18 mouse cellular contexts compared by ENCODE assay signal in genomic region chr14:98172394-98172905, GRCm38 (mm10). TPM values are rescaled to one million over a fixed set of nuclear protein-coding genes. Genes with fewer than 3 reads are reported as not detected.
DNase-seq lines count a peak whose midpoint lies in the region; ATAC-seq lines count a peak whose summit lies in the region.
"Had no signal": no experiment of that assay in that cellular context is flagged by ENCODE, and none has a peak within 500 bp of the region (broad histone marks: within the 10 kb centered on the region; RNA-seq: fewer than 3 reads in every experiment).

No protein-coding gene starts in this region.

- ATAC-seq in heart, embryonic 15.5 days (replicated peaks; ENCODE audit: insufficient number of reproducible peaks, insufficient read depth, low FRiP score, low read depth): no peak
- ATAC-seq in forebrain, embryonic 15.5 days (replicated peaks): no peak
- ATAC-seq in midbrain, embryonic 11.5 days (ENCODE audit: low FRiP score): no peak
- ATAC-seq: intestine, embryonic 16.5 days; liver, embryonic 12.5 days; Patski had no signal

- H3K9me3 ChIP-seq in heart, embryonic 15.5 days (replicated peaks): no peaks in the 10 kb centered on the region
- H3K9me3 ChIP-seq in embryonic facial prominence, embryonic 10.5 days: no peaks in the 10 kb centered on the region
- no peaks in the 10 kb centered on the region for H3K9me3 ChIP-seq in forebrain, embryonic 15.5 days
- H3K9me3 ChIP-seq in midbrain, embryonic 11.5 days (ENCODE audit: control insufficient read depth, low read length): no peaks in the 10 kb centered on the region
- H3K9me3 ChIP-seq: embryonic facial prominence, embryonic 13.5 days; liver, embryonic 12.5 days had no signal

- WGBS in heart, embryonic 15.5 days: 12% methylated on average over 5 of the region's 5 CpGs
- WGBS in embryonic facial prominence, embryonic 10.5 days: 6% methylated on average over 5 of the region's 5 CpGs
- 3% methylated on average over 5 of the region's 5 CpGs for WGBS in forebrain, embryonic 15.5 days
- WGBS in midbrain, embryonic 11.5 days: 7% methylated on average over 5 of the region's 5 CpGs

- peak overlapping the region; percentile 41 for H3K4me2 ChIP-seq in heart, embryonic 15.5 days
- peak overlapping the region; percentile 33 for H3K4me2 ChIP-seq in forebrain, embryonic 15.5 days (replicated peaks)
- peak overlapping the region; percentile 27; the same call in 1 of the 2 replicates for H3K4me2 ChIP-seq in midbrain, embryonic 11.5 days
- H3K4me2 ChIP-seq: embryonic facial prominence, embryonic 13.5 days; liver, embryonic 12.5 days had no signal

- no peak for DNase-seq in heart, adult 18-20 months
- peak; percentile 23 for DNase-seq in embryonic facial prominence, embryonic 10.5 days (ENCODE audit: low spot score)
- peak; percentile 83 for DNase-seq in midbrain, embryonic 11.5 days (ENCODE audit: low spot score, missing footprints)
- no peak for DNase-seq in c-Kit-positive CD71-positive TER-119-positive erythroid progenitor cells, embryonic 14.5 days (ENCODE audit: low spot score)
- DNase-seq in thymus, postnatal 4 days: no peak
- no peak for DNase-seq in frontal cortex, postnatal 10 days (ENCODE audit: low spot score in 2 of 2)
- DNase-seq: cerebellum, adult 9-10 months; gastrocnemius, adult 2 months; layer of hippocampus, adult 9-11 months; lung, postnatal 4 days; right cerebral cortex, postnatal 25 days; thymus, postnatal 25 days had no signal

- H3K4me1 ChIP-seq in heart, embryonic 15.5 days (replicated peaks): no peaks in the 10 kb centered on the region
- H3K4me1 ChIP-seq in embryonic facial prominence, embryonic 10.5 days: peaks cover 47% of the 10 kb centered on the region
- peaks cover 25% of the 10 kb centered on the region for H3K4me1 ChIP-seq in forebrain, embryonic 15.5 days
- H3K4me1 ChIP-seq in midbrain, embryonic 11.5 days (ENCODE audit: control insufficient read depth, insufficient read depth, low read length): peaks cover 11% of the 10 kb centered on the region; the same call in 1 of the 2 replicates
- H3K4me1 ChIP-seq: embryonic facial prominence, embryonic 13.5 days had no signal

- H3K36me3 ChIP-seq in heart, embryonic 15.5 days: no peaks in the 10 kb centered on the region
- no peaks in the 10 kb centered on the region for H3K36me3 ChIP-seq in embryonic facial prominence, embryonic 10.5 days (replicated peaks)
- H3K36me3 ChIP-seq in forebrain, embryonic 15.5 days: no peaks in the 10 kb centered on the region
- H3K36me3 ChIP-seq in midbrain, embryonic 11.5 days (ENCODE audit: control insufficient read depth, insufficient read depth, low read length): no peaks in the 10 kb centered on the region
- H3K36me3 ChIP-seq: embryonic facial prominence, embryonic 13.5 days; liver, embryonic 12.5 days had no signal

- no peak overlapping the region for H3K9ac ChIP-seq in heart, embryonic 15.5 days
- no peak overlapping the region for H3K9ac ChIP-seq in forebrain, embryonic 15.5 days (replicated peaks)
- H3K9ac ChIP-seq in midbrain, embryonic 11.5 days (ENCODE audit: low read length): no peak overlapping the region
- H3K9ac ChIP-seq: embryonic facial prominence, embryonic 13.5 days; liver, embryonic 12.5 days had no signal

- H3K27me3 ChIP-seq in heart, embryonic 15.5 days: no peaks in the 10 kb centered on the region; the same call in 1 of the 2 replicates
- no peaks in the 10 kb centered on the region for H3K27me3 ChIP-seq in embryonic facial prominence, embryonic 10.5 days (replicated peaks; ENCODE audit: low read depth, poor library complexity, severe bottlenecking)
- peaks cover 3% of the 10 kb centered on the region for H3K27me3 ChIP-seq in forebrain, embryonic 15.5 days
- H3K27me3 ChIP-seq in midbrain, embryonic 11.5 days (ENCODE audit: control insufficient read depth, insufficient read depth, low read length): no peaks in the 10 kb centered on the region

- no peak overlapping the region for H3K27ac ChIP-seq in heart, embryonic 15.5 days
- H3K27ac ChIP-seq in embryonic facial prominence, embryonic 10.5 days (replicated peaks): no peak overlapping the region
- no peak overlapping the region for H3K27ac ChIP-seq in forebrain, embryonic 15.5 days (replicated peaks)
- H3K27ac ChIP-seq in midbrain, embryonic 11.5 days (ENCODE audit: low read depth, low read length): no peak overlapping the region
- H3K27ac ChIP-seq: embryonic facial prominence, embryonic 13.5 days; gastrocnemius, adult 2 months; liver, embryonic 12.5 days had no signal

- no peak overlapping the region for H3K4me3 ChIP-seq in heart, embryonic 15.5 days
- H3K4me3 ChIP-seq in embryonic facial prominence, embryonic 10.5 days: peak overlapping the region; percentile 27; the same call in 1 of the 2 replicates
- H3K4me3 ChIP-seq in forebrain, embryonic 15.5 days: no peak overlapping the region
- H3K4me3 ChIP-seq in midbrain, embryonic 11.5 days (ENCODE audit: low read depth, low read length): no peak overlapping the region
- H3K4me3 ChIP-seq: embryonic facial prominence, embryonic 13.5 days; gastrocnemius, adult 2 months; liver, embryonic 12.5 days had no signal

RNA-seq across cellular contexts. Expression of gene Dach1, which starts 2.9 kb away (rescaled TPM):
- polyA plus RNA-seq in heart, embryonic 15.5 days (2015; fragmentation: Nextera tagmentation; extraction: Ambion mirVana): 1.9 and 2.1 TPM in 2 replicates
- 1 to 10 TPM; 6.2 to 8.1 TPM for total RNA-seq in heart, adult 18-20 months (2021)
- polyA plus RNA-seq in embryonic facial prominence, embryonic 10.5 days (2016; fragmentation: Nextera tagmentation; extraction: Ambion mirVana): 9.4 and 9.7 TPM in 2 replicates
- polyA plus RNA-seq in forebrain, embryonic 15.5 days (2015; fragmentation: Nextera tagmentation; extraction: Ambion mirVana): 7.8 and 8.4 TPM in 2 replicates
- 24.0 and 24.2 TPM in 2 replicates for polyA plus RNA-seq in midbrain, embryonic 11.5 days (2014; fragmentation: Nextera tagmentation; extraction: Ambion mirVana)

Comparison
In these comparisons a context has a peak if more than half of its experiments do, and no peak if none do; other contexts are left out.
1. DNase-seq: peak in embryonic facial prominence, embryonic 10.5 days (single experiment) and midbrain, embryonic 11.5 days (single experiment); none in heart, adult 18-20 months (0 of 2), c-Kit-positive CD71-positive TER-119-positive erythroid progenitor cells, embryonic 14.5 days (single experiment), thymus, postnatal 4 days (single experiment) and frontal cortex, postnatal 10 days (0 of 2).
2. Peak in every context shown above with its lines, with median percentiles within 50 percentile points of each other: H3K4me2 ChIP-seq.